Mouse (Mus musculus) embryonic facial prominence, embryonic 14.5 days (tissue): ENCODE measurements around the gene Nrp2. TPM values are rescaled to one million over a fixed set of nuclear protein-coding genes. Genes with fewer than 3 reads are reported as not detected.

Experiments
- ATAC-seq: fragments of 200-750 bp; cut with Nextera tagmentation; 2 replicates; pipeline ENCODE4 v1.8.0; 2017; ENCODE audit warnings: low read depth, moderate number of reproducible peaks, moderate TSS enrichment
- DNase-seq: peaks from one replicate; pipeline ENCODE4 v3.0.0-alpha.2; 2015; ENCODE audit warnings: low spot score
- H3K27ac ChIP-seq: fragments of 300-500 bp; sonication (generic); replicated peaks from 2 replicates; pipeline ENCODE4 v1.5.1; 2014; ENCODE audit warnings: low read depth, mild to moderate bottlenecking, low read length, moderate library complexity
- H3K27me3 ChIP-seq: fragments of 300-500 bp; sonication (generic); replicated peaks from 2 replicates; pipeline ENCODE4 v1.6.1; 2014; ENCODE audit warnings: low read length; ENCODE audit not compliant: control insufficient read depth, insufficient read depth
- H3K36me3 ChIP-seq: fragments of 300-500 bp; sonication (generic); 2 replicates; pipeline ENCODE4 v1.6.1; 2014; ENCODE audit warnings: low read length, mixed read lengths; ENCODE audit not compliant: control insufficient read depth, insufficient read depth
- H3K4me1 ChIP-seq: fragments of 300-500 bp; sonication (generic); 2 replicates; pipeline ENCODE4 v1.6.1; 2014; ENCODE audit warnings: antibody characterized with exemption, low read length; ENCODE audit not compliant: control insufficient read depth, insufficient read depth
- H3K4me2 ChIP-seq: fragments of 300-500 bp; sonication (generic); 2 replicates; pipeline ENCODE4 v1.6.1; 2014; ENCODE audit warnings: low read depth, mild to moderate bottlenecking, low read length, moderate library complexity, mixed read lengths
- H3K4me3 ChIP-seq: fragments of 300-500 bp; sonication (generic); 2 replicates; pipeline ENCODE4 v1.5.1; 2014; ENCODE audit warnings: low read depth, mild to moderate bottlenecking, low read length
- H3K9ac ChIP-seq: fragments of 300-500 bp; sonication (generic); 2 replicates; pipeline ENCODE4 v1.6.1; 2014; ENCODE audit warnings: low read depth, mild to moderate bottlenecking, low read length, moderate library complexity, mixed read lengths
- H3K9me3 ChIP-seq: fragments of 300-500 bp; sonication (generic); 2 replicates; pipeline ENCODE4 v1.6.1; 2016; ENCODE audit warnings: low read length; ENCODE audit not compliant: control insufficient read depth
- WGBS: fragments of 180-500 bp; shearing (Covaris S2); extraction: QIAGEN DNeasy Blood & Tissue Kit; methylation state at CpG from one replicate; pipeline ENCODE4 v1.1.7; 2014; 5-methylcytosine and 5-hydroxymethylcytosine counted together
- polyA plus RNA-seq: library from polyadenylated mRNA; unstranded; fragments of >200 nt; fragmentation: Nextera tagmentation; extraction: Ambion mirVana; gene quantifications from 2 replicates; pipeline ENCODE4 v1.2.1, GENCODE M21; 2014

Nrp2 gene
- polyA plus RNA-seq, 1 experiment from 2014 or later, result 41.6 TPM

DNA sequence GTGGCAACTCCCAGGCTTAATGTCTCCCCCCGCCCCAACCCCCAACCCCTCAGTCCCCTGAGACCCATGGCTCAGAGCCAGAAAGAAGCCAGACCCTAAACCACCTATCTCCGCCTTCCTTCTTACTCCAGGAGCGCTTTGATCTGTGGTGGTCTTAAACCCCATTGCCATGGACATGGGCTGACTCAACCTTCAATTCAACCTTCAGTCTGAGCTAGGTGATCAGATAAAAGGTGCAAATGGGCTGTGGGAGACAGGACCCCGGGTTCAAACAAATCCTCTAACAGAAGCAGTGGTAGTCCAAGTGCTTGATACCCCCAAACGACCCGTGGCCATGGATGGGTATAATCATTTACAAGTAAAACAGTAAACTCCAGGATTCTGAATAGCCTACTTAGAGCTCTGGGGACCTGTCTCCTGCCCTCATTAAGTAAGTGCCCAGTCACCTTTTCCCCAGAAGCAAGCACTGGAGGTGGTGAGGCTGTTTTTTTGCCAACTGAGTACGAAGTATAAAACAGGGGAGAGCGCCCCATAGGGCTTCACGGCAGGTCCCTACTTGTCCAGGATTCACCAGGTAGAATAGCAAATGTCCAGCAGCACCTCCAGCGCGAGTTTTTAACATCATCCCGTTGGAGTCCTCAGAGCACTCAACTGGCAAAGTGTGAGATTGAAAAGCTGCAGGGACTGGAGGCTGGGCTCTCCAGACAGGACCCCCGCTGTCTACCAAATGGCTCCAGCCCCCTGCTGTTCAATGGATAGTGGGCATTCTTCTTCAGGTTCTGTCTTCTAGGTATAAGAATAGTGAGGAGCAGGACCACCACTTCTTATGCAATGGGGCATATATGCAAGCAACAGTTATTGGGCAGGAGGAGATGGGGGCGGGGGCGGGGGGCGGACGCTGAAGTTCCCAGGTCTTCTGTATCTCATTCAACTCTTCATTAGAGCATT lies 5.1 kb downstream of the Nrp2 start:
- peaks cover 8% of the 10 kb centered on the region; the same call in 1 of the 2 replicates for H3K27me3 ChIP-seq
- H3K4me1 ChIP-seq, result peaks cover 21% of the 10 kb centered on the region
- 0 out of 2 replicates have a peak, but pooled peaks cover 2% of the 10 kb centered on the region for H3K36me3 ChIP-seq
- DNase-seq, result no peak
- H3K27ac ChIP-seq, result peak overlapping the region; percentile 76; the same call in 1 of the 2 replicates
- 28% methylated on average over 17 of the region's 17 CpGs for WGBS
- peak overlapping the region; percentile 55 for H3K4me3 ChIP-seq
- peak overlapping the region; percentile 69 for H3K9ac ChIP-seq
- ATAC-seq, result no peak
- no peaks in the 10 kb centered on the region for H3K9me3 ChIP-seq
- peak overlapping the region; percentile 88 for H3K4me2 ChIP-seq

DNA sequence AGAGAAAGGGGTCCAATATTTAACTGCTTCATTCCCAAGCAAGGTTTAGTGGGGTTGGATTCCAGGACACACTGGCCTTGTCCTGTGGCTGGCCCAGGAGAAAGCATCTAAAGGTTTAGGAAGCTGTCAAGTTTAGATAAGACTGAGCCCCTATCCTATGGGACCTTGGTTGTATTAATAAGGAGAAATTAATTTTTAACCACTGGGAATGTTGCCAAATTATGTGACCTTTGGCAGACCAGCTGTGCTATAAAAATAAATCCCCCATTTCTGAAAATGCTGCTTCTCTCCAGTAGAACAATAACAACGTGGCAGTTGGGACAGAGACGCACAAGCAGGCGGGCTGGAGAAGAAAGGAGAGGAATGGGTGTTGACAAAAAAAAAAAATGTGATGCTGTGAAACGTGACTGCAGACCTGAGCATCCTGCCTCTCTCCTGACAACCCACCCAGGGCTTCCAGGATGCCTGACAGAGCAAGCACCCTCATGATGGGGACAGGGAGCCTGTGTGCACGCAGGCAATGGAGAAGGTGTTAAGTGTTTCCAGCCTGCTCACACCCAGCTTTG lies 6.8 kb downstream of the Nrp2 start:
- 0 out of 2 replicates have a peak, but pooled peaks cover 2% of the 10 kb centered on the region for H3K36me3 ChIP-seq
- H3K27ac ChIP-seq, result no peak overlapping the region
- peak overlapping the region; percentile 88; the same call in 1 of the 2 replicates for H3K4me2 ChIP-seq
- 0 out of 2 replicates have a peak, but pooled peaks cover 8% of the 10 kb centered on the region for H3K27me3 ChIP-seq
- no peak overlapping the region for H3K4me3 ChIP-seq
- H3K4me1 ChIP-seq, result peaks cover 21% of the 10 kb centered on the region
- DNase-seq (no peak), ATAC-seq (no peak)
- 50% methylated on average over 4 of the region's 5 CpGs for WGBS
- no peak overlapping the region for H3K9ac ChIP-seq
- no peaks in the 10 kb centered on the region for H3K9me3 ChIP-seq

DNA sequence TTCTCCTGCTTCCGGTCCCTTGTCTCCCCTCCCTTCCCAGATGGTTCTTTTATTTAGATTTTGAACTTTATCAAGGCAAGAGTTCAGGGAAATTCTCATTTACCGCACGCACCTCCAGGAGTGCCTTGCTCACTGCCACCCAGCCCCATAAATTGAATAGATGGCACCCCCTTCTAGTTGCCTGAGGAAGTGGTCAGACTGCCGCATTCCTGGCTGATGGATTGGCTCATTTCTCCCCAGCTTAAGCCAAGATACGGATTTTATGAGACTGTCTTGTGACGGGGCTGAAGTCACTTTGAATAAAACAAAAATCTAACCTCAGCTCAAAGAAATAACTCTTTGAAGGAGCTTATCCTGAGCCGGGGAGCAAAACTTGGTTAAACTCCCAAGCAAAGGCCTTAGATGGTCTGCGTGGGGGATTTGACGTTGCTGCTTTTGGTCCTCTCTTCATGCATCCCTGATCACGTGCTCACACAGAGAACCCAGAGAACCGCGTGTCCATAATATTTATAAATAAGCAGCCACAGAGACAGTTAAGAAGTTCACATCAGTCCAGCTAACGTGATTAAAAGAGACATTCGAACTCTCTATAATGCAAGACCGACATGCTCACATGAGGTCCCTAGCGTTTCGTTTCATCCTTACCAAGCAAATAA lies 10.1 kb downstream of the Nrp2 start:
- Histone ChIP-seq H3K4me1 (peaks cover 36% of the 10 kb centered on the region), H3K9ac (no peak overlapping the region), H3K27ac (no peak overlapping the region), H3K27me3 (0 out of 2 replicates have a peak, but pooled peaks cover 4% of the 10 kb centered on the region), H3K4me2 (no peak overlapping the region), H3K9me3 (no peaks in the 10 kb centered on the region), H3K4me3 (no peak overlapping the region), H3K36me3 (0 out of 2 replicates have a peak, but pooled peaks cover 2% of the 10 kb centered on the region)
- no peak for ATAC-seq
- WGBS, result 78% methylated on average over 17 of the region's 17 CpGs
- no peak for DNase-seq

DNA sequence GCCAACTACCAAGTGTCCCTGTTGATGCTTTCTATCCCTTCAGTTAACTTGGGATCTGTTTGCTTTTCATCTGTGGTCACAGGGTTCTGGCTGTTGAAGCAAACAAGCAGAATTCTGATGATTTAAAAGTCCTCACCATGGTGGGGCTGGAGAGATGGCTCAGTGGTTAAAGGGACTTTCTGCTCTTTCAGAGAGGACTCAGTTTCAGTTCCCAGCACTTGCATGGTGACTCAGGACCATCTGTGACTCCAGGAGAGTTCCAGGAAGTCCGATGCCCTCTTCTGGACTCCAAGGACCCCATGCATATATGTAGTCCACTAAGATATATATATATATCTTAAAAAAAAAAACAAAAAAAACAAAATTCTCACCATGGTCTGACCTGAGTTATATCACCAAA lies 11.9 kb downstream of the Nrp2 start:
- DNase-seq (no peak), ATAC-seq (no peak)
- WGBS, result 89% methylated on average over 1 of the region's 1 CpGs
- H3K9ac ChIP-seq, result no peak overlapping the region
- H3K27ac ChIP-seq, result no peak overlapping the region
- no peak overlapping the region for H3K4me2 ChIP-seq
- H3K4me3 ChIP-seq, result no peak overlapping the region
- peaks cover 25% of the 10 kb centered on the region for H3K4me1 ChIP-seq
- no peaks in the 10 kb centered on the region for H3K27me3 ChIP-seq
- H3K9me3 ChIP-seq, result no peaks in the 10 kb centered on the region
- peaks cover 14% of the 10 kb centered on the region for H3K36me3 ChIP-seq

DNA sequence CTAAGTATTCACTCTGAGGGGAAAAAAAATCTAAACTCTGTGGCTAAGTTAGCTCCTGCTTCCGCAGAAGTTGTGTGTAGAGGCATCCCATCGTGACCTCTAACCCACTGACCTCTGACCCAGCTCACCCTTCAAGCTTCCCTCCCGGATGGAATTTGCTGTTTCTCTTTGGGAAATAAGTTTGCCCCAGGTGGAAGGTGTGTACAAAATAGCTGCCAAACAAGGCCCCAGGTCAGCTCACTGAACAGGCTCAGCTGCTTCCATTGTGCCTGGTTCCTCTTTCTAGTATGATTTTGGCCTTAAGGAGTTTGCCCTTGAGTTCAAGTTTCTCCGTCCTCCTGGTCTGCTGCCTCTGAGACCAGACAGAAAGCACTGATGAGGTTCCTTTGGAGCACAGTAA lies 12.6 kb downstream of the Nrp2 start:
- no peak overlapping the region; the same call in 1 of the 2 replicates for H3K4me2 ChIP-seq
- 36% methylated on average over 4 of the region's 4 CpGs for WGBS
- H3K4me1 ChIP-seq, result peaks cover 22% of the 10 kb centered on the region
- peaks cover 19% of the 10 kb centered on the region for H3K36me3 ChIP-seq
- ATAC-seq (no peak), DNase-seq (no peak)
- H3K9ac ChIP-seq, result no peak overlapping the region; the same call in 1 of the 2 replicates
- H3K27me3 ChIP-seq, result no peaks in the 10 kb centered on the region
- no peaks in the 10 kb centered on the region for H3K9me3 ChIP-seq
- H3K27ac ChIP-seq, result no peak overlapping the region
- H3K4me3 ChIP-seq, result no peak overlapping the region

DNA sequence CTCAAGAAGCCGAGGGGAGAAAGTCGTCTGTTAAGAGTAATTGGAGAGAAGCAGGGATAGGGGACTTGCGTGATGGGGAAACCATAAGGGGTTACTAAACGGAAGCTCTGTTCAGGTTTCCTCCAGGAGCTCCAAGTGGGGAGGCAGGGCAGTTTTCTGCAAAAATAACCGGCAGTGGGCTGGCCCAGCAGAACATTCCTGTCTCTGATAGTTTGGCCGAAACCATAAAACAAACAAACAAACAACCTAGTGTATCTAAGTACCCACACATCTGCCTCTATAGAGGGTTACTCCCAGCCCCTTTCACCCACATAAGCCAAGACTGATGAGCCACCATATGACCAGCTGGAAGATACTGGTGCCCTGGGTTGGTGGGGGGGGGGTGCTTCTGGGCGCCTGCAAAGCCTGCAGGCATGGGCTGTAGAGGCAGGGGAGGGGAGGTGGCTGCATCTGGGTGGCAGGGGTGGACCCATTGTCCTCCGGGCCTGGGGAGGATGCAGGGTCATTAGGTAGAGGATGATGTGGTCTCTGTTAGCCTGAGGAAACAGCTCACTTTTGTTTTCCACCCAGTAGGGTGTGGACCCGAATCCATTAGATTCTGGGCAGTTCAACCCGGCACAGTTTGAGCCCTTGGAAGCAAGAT lies 13.9 kb downstream of the Nrp2 start:
- Histone ChIP-seq H3K4me3 (no peak overlapping the region), H3K4me1 (peaks cover 22% of the 10 kb centered on the region), H3K9me3 (no peaks in the 10 kb centered on the region), H3K36me3 (peaks cover 26% of the 10 kb centered on the region), H3K27me3 (no peaks in the 10 kb centered on the region), H3K9ac (no peak overlapping the region), H3K4me2 (peak overlapping the region; percentile 28), H3K27ac (no peak overlapping the region)
- WGBS, result 30% methylated on average over 10 of the region's 10 CpGs
- no peak for DNase-seq
- no peak for ATAC-seq

DNA sequence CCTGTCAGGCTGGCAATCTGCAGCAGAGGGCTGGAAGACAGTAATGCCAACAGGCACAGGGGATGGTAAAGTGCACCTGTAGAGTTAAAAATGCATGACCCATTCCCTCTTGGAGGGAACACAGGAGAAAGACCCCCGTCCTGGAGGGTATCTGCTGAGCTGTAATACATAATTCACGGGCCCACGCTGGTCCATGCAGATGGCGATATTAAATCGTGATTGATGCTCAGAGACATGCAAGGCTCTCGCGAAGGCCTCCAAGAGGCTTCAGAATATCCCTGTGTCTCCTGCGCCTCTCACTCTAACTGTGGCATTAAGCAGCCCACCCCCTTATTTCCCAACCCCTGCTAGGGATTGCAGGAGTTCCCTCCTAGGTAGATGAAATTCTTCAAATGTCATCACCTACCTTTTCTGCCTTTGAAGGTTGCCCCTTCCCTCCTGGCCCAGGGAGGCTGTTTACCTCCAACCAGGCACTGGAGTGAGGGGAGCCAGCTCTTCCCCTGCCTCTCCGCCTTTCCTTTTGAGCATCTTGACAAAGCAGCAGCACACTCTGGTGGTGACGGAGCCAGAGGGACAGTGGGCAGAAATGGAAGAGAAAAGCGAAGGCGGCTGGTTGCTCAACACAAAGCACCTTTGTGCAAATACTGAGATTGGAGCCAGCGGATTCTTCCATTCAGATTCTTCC lies 14.6 kb downstream of the Nrp2 start:
- H3K36me3 ChIP-seq, result peaks cover 34% of the 10 kb centered on the region
- peaks cover 22% of the 10 kb centered on the region for H3K4me1 ChIP-seq
- H3K9me3 ChIP-seq, result peaks cover 4% of the 10 kb centered on the region; the same call in 1 of the 2 replicates
- H3K27me3 ChIP-seq, result no peaks in the 10 kb centered on the region
- ATAC-seq (no peak; the same call in 1 of the 2 replicates), DNase-seq (peak; percentile 68)
- WGBS, result 55% methylated on average over 13 of the region's 13 CpGs
- 0 out of 2 replicates have a peak overlapping the region, but pooled peaks have one; percentile 10 for H3K9ac ChIP-seq
- H3K4me3 ChIP-seq, result no peak overlapping the region
- H3K27ac ChIP-seq, result peak overlapping the region; percentile 10; the same call in 1 of the 2 replicates
- peak overlapping the region; percentile 28 for H3K4me2 ChIP-seq
